Mouse (Mus musculus) bone marrow, adult 2 months (tissue): ENCODE measurements around the gene Boll.

Experiments
- CTCF ChIP-seq: fragments of 200-500 bp; IDR thresholded peaks from 2 replicates; pipeline ENCODE4 v1.5.1; 2011; ENCODE audit warnings: low read length, control low read depth; ENCODE audit not compliant: control insufficient read depth, insufficient read depth
- POLR2A ChIP-seq: fragments of 200-500 bp; IDR thresholded peaks from 2 replicates; pipeline ENCODE4 v1.6.1; 2011; ENCODE audit warnings: low read depth, mild to moderate bottlenecking, control low read depth, low read length, borderline replicate concordance; ENCODE audit not compliant: control insufficient read depth

DNA sequence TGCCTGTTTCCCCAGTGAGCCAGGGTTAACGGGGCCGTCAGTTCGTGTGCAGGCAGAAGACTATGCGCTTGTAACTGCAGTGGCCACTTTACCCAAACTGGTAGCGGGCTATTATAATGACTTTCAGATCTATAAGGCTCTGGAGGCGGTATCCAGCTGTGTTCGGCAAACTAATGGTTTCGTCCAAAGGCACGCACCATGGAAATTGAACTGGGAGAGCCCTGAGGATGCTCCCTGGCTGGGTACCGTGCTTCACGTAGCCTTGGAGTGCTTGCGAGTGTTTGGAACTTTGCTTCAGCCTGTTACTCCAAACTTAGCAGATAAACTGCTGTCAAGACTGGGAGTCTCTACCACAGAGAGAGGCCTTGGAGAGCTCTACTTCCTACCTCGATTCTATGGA, 124.8 kb downstream of the Boll start:
- no peak for TF ChIP-seq CTCF
- TF ChIP-seq POLR2A, result no peak
